Mouse (Mus musculus) liver, embryonic 14.5 days (tissue): Measurements from ENCODE around the gene Lad1. TPM values are rescaled to one million over a fixed set of nuclear protein-coding genes. Genes with fewer than 3 reads are reported as not detected.

Source experiments
- ATAC-seq: fragments of 200-750 bp; cut with Nextera tagmentation; 2 replicates; pipeline ENCODE4 v1.8.0; 2017; ENCODE audit warnings: moderate number of reproducible peaks, mild to moderate bottlenecking, moderate library complexity; ENCODE audit not compliant: insufficient read depth
- DNase-seq, 3 experiments: peaks; one replicate each; pipeline ENCODE4 v3.0.0-alpha.2; 2012 to 2013; ENCODE audit warnings: low read depth in 3 of 3, low spot score in 3 of 3
- H3K27ac ChIP-seq: fragments of 300-500 bp; sonication (generic); 2 replicates; pipeline ENCODE4 v1.5.1; 2014; ENCODE audit warnings: moderate library complexity, mild to moderate bottlenecking, control low read depth, inconsistent platforms
- H3K27me3 ChIP-seq: fragments of 300-500 bp; sonication (generic); 2 replicates; pipeline ENCODE4 v1.6.1; 2014; ENCODE audit warnings: mild to moderate bottlenecking, low read length, moderate library complexity; ENCODE audit not compliant: control insufficient read depth, insufficient read depth
- H3K36me3 ChIP-seq: fragments of 300-500 bp; sonication (generic); replicated peaks from 2 replicates; pipeline ENCODE4 v1.6.1; 2014; ENCODE audit warnings: low read depth; ENCODE audit not compliant: control insufficient read depth, insufficient read depth
- H3K4me1 ChIP-seq, 2 experiments: fragments of 200-500 bp in 1 of 2; fragments of 300-500 bp in 1 of 2; sonication (generic) in 1 of 2; replicated peaks; 2 replicates each; pipeline ENCODE4 v1.6.1; 2012 to 2014; ENCODE audit warnings: antibody characterized with exemption in 1 of 2, inconsistent platforms in 1 of 2, low read length in 1 of 2; ENCODE audit not compliant: control insufficient read depth in 2 of 2, insufficient read depth in 2 of 2
- H3K4me2 ChIP-seq: fragments of 300-500 bp; sonication (generic); 2 replicates; pipeline ENCODE4 v1.6.1; 2014; ENCODE audit warnings: low read depth, mild to moderate bottlenecking, control low read depth, moderate library complexity
- H3K4me3 ChIP-seq, 2 experiments: fragments of 200-500 bp in 1 of 2; fragments of 300-500 bp in 1 of 2; sonication (generic) in 1 of 2; 2 replicates each; pipeline ENCODE4 v1.5.1; 2012 to 2014; ENCODE audit warnings: low read depth in 2 of 2, low read length in 2 of 2, mild to moderate bottlenecking in 2 of 2, control low read depth in 1 of 2, inconsistent platforms in 1 of 2, moderate library complexity in 1 of 2; ENCODE audit not compliant: insufficient read depth in 1 of 2
- H3K9ac ChIP-seq: fragments of 300-500 bp; sonication (generic); replicated peaks from 2 replicates; pipeline ENCODE4 v1.6.1; 2014; ENCODE audit warnings: mild to moderate bottlenecking, control low read depth, moderate library complexity
- H3K9me3 ChIP-seq: fragments of 300-500 bp; sonication (generic); 2 replicates; pipeline ENCODE4 v1.6.1; 2016; ENCODE audit warnings: low read length, mixed read lengths; ENCODE audit not compliant: control insufficient read depth
- CTCF ChIP-seq: IDR thresholded peaks from 2 replicates; pipeline ENCODE4 v1.5.1; 2016; ENCODE audit warnings: antibody characterized with exemption, low read depth, control low read depth
- EP300 ChIP-seq: IDR thresholded peaks from 2 replicates; pipeline ENCODE4 v1.6.1; 2016; ENCODE audit warnings: antibody characterized with exemption, low read depth
- WGBS: fragments of 180-500 bp; shearing (Covaris S2); extraction: QIAGEN DNeasy Blood & Tissue Kit; methylation state at CpG from one replicate; pipeline ENCODE4 v1.1.7; 2014; ENCODE audit not compliant: insufficient replicate concordance; 5-methylcytosine and 5-hydroxymethylcytosine counted together
- polyA plus RNA-seq, 2 experiments: library from polyadenylated mRNA; depleted of rRNA in 1 of 2; stranded (reverse) in 1 of 2; unstranded in 1 of 2; fragments of >200 nt; fragmentation: Nextera tagmentation in 1 of 2; extraction: Ambion mirVana in 1 of 2; gene quantifications; 2 replicates each; pipeline versions ENCODE4 v1.2.1 to v1.2.3; 2012 to 2014

The Lad1 gene
- polyA plus RNA-seq, 2 experiments = 0.12 to 0.14 TPM

GRCm38 (mm10) chr1:135812618-135813017, 5.8 kb upstream of the Lad1 start:
- Histone ChIP-seq H3K4me3 (no peak overlapping the region), H3K27ac (no peak overlapping the region), H3K9me3 (no peaks in the 10 kb centered on the region), H3K4me1 (0 out of 4 replicates have a peak, but pooled peaks cover 0 to 3% of the 10 kb centered on the region in 2 experiments), H3K9ac (no peak overlapping the region), H3K4me2 (no peak overlapping the region), H3K27me3 (peaks cover 16% of the 10 kb centered on the region), H3K36me3 (no peaks in the 10 kb centered on the region)
- TF ChIP-seq EP300 = no peak
- 36% methylated on average over 2 of the region's 2 CpGs for WGBS
- ATAC-seq (no peak), DNase-seq (no peak)

- Histone ChIP-seq H3K4me3 (no peak overlapping the region), H3K27ac (no peak overlapping the region), H3K4me2 (no peak overlapping the region), H3K9ac (no peak overlapping the region), H3K36me3 (no peaks in the 10 kb centered on the region), H3K9me3 (no peaks in the 10 kb centered on the region), H3K4me1 (0 out of 4 replicates have a peak, but pooled peaks cover 0 to 3% of the 10 kb centered on the region in 2 experiments), H3K27me3 (peaks cover 21% of the 10 kb centered on the region)
- TF ChIP-seq CTCF (no peak), EP300 (no peak)
- ATAC-seq (no peak), DNase-seq (no peak)
- WGBS = 35% methylated on average over 4 of the region's 4 CpGs
Observed at GRCm38 (mm10) chr1:135813071-135813470, 5.3 kb upstream of the Lad1 start.

GRCm38 (mm10) chr1:135813687-135814395, 4.6 kb upstream of the Lad1 start:
- Histone ChIP-seq H3K27me3 (peaks cover 29% of the 10 kb centered on the region), H3K4me2 (no peak overlapping the region), H3K36me3 (no peaks in the 10 kb centered on the region), H3K4me3 (no peak overlapping the region), H3K9ac (no peak overlapping the region), H3K4me1 (0 out of 4 replicates have a peak, but pooled peaks cover 0 to 3% of the 10 kb centered on the region in 2 experiments), H3K9me3 (no peaks in the 10 kb centered on the region), H3K27ac (no peak overlapping the region)
- 62% methylated on average over 5 of the region's 5 CpGs for WGBS
- TF ChIP-seq CTCF = no peak
- no peak for TF ChIP-seq EP300
- ATAC-seq (no peak), DNase-seq (no peak)

GRCm38 (mm10) chr1:135814531-135814930, 3.9 kb upstream of the Lad1 start:
- Histone ChIP-seq H3K9me3 (no peaks in the 10 kb centered on the region), H3K4me1 (0 out of 4 replicates have a peak, but pooled peaks cover 0 to 3% of the 10 kb centered on the region in 2 experiments), H3K36me3 (no peaks in the 10 kb centered on the region), H3K27me3 (peaks cover 36% of the 10 kb centered on the region), H3K27ac (no peak overlapping the region), H3K9ac (no peak overlapping the region), H3K4me3 (no peak overlapping the region), H3K4me2 (no peak overlapping the region)
- TF ChIP-seq CTCF (no peak), EP300 (no peak)
- ATAC-seq (no peak), DNase-seq (no peak)
- WGBS = 49% methylated on average over 5 of the region's 5 CpGs

- H3K27me3 ChIP-seq = peaks cover 44% of the 10 kb centered on the region
- no peak overlapping the region for H3K4me2 ChIP-seq
- H3K4me1 ChIP-seq = no peaks in the 10 kb centered on the region
- no peaks in the 10 kb centered on the region for H3K36me3 ChIP-seq
- TF ChIP-seq CTCF (no peak), EP300 (no peak)
- H3K4me3 ChIP-seq = no peak overlapping the region
- H3K9me3 ChIP-seq = no peaks in the 10 kb centered on the region
- H3K9ac ChIP-seq = no peak overlapping the region
- DNase-seq (no peak), ATAC-seq (no peak)
- H3K27ac ChIP-seq = no peak overlapping the region
- WGBS = 19% methylated on average over 4 of the region's 4 CpGs
Observed at GRCm38 (mm10) chr1:135817595-135817994, 803 bp upstream of the Lad1 start.
